Mouse (Mus musculus): ENCODE data around the gene Slc27a4. TPM values are rescaled to one million over a fixed set of nuclear protein-coding genes. Genes with fewer than 3 reads are reported as not detected.

The Slc27a4 gene
- total and polyA plus RNA-seq, 3 experiments: 4.2 to 6.7 (median 5.5) TPM

GRCm38 (mm10) chr2:29817426-29818232, 15.2 kb downstream of the Slc27a4 start:
- H3K4me1 ChIP-seq (ENCODE audit: insufficient read depth, low read depth, low read length): peaks cover 30% of the 10 kb centered on the region
- TF ChIP-seq TAL1 (conservative IDR thresholded peaks at IDR 0.05; ENCODE audit: low read depth, low read length) (no peak), CTCF (IDR thresholded peaks at IDR 0.05; ENCODE audit: low read depth, low read length) (peak; percentile 96), POLR2AphosphoS5 (IDR thresholded peaks at IDR 0.05; ENCODE audit: insufficient replicate concordance, low read depth, low read length) (no peak), GATA2 (IDR thresholded peaks at IDR 0.05; ENCODE audit: borderline replicate concordance, low read depth, low read length) (no peak), GATA1 (IDR thresholded peaks at IDR 0.05; ENCODE audit: borderline replicate concordance, low read length) (no peak)
- ATAC-seq (ENCODE audit: extremely low read depth, insufficient number of reproducible peaks, low FRiP score, poor library complexity, severe bottlenecking): peak; percentile 22; the same call in 1 of the 2 replicates
- DNase-seq (ENCODE audit: low spot score): peak; percentile 65
- H3K9me3 ChIP-seq (replicated peaks): no peaks in the 10 kb centered on the region
- H3K4me3 ChIP-seq (ENCODE audit: low read depth, low read length): no peak overlapping the region
- H3K27me3 ChIP-seq (ENCODE audit: insufficient read depth, low read length): no peaks in the 10 kb centered on the region
- peaks cover 30% of the 10 kb centered on the region for H3K36me3 ChIP-seq (replicated peaks)

GRCm38 (mm10) chr2:29819363-29819762, 16.9 kb downstream of the Slc27a4 start:
- H3K9me3 ChIP-seq (replicated peaks): no peaks in the 10 kb centered on the region
- DNase-seq (ENCODE audit: low spot score) (no peak), ATAC-seq (ENCODE audit: extremely low read depth, insufficient number of reproducible peaks, low FRiP score, poor library complexity, severe bottlenecking) (no peak)
- no peak overlapping the region; the same call in 1 of the 2 replicates for H3K4me3 ChIP-seq (ENCODE audit: low read depth, low read length)
- peaks cover 30% of the 10 kb centered on the region for H3K4me1 ChIP-seq (ENCODE audit: insufficient read depth, low read depth, low read length)
- peaks cover 20% of the 10 kb centered on the region for H3K36me3 ChIP-seq (replicated peaks)
- TF ChIP-seq TAL1 (conservative IDR thresholded peaks at IDR 0.05; ENCODE audit: low read depth, low read length) (no peak), GATA2 (IDR thresholded peaks at IDR 0.05; ENCODE audit: borderline replicate concordance, low read depth, low read length) (no peak), GATA1 (IDR thresholded peaks at IDR 0.05; ENCODE audit: borderline replicate concordance, low read length) (no peak), CTCF (IDR thresholded peaks at IDR 0.05; ENCODE audit: low read depth, low read length) (no peak), POLR2AphosphoS5 (IDR thresholded peaks at IDR 0.05; ENCODE audit: insufficient replicate concordance, low read depth, low read length) (no peak)
- no peaks in the 10 kb centered on the region for H3K27me3 ChIP-seq (ENCODE audit: insufficient read depth, low read length)

GRCm38 (mm10) chr2:29820025-29820817, 17.8 kb downstream of the Slc27a4 start, which contains the start of gene Urm1:
TSS of gene Urm1 (plus strand) at chr2:29820075.
- no peak for TF ChIP-seq TAL1 (conservative IDR thresholded peaks at IDR 0.05; ENCODE audit: low read depth, low read length)
- TF ChIP-seq GATA1 (IDR thresholded peaks at IDR 0.05; ENCODE audit: borderline replicate concordance, low read length): no peak
- TF ChIP-seq POLR2AphosphoS5 (IDR thresholded peaks at IDR 0.05; ENCODE audit: insufficient replicate concordance, low read depth, low read length): no peak
- no peak for TF ChIP-seq CTCF (IDR thresholded peaks at IDR 0.05; ENCODE audit: low read depth, low read length)
- TF ChIP-seq GATA2 (IDR thresholded peaks at IDR 0.05; ENCODE audit: borderline replicate concordance, low read depth, low read length): no peak
- Histone ChIP-seq H3K27me3 (ENCODE audit: insufficient read depth, low read length) (no peaks in the 10 kb centered on the region), H3K4me3 (ENCODE audit: low read depth, low read length) (peak within 1 kb of the TSS; percentile 71), H3K9me3 (replicated peaks) (no peaks in the 10 kb centered on the region), H3K36me3 (replicated peaks) (peaks cover 14% of the 10 kb centered on the region), H3K4me1 (ENCODE audit: insufficient read depth, low read depth, low read length) (peaks cover 33% of the 10 kb centered on the region)
- peak; percentile 76 for DNase-seq (ENCODE audit: low spot score)
- no peak for ATAC-seq (ENCODE audit: extremely low read depth, insufficient number of reproducible peaks, low FRiP score, poor library complexity, severe bottlenecking)

- Histone ChIP-seq H3K27me3 (ENCODE audit: insufficient read depth, low read length) (no peaks in the 10 kb centered on the region), H3K36me3 (replicated peaks) (peaks cover 34% of the 10 kb centered on the region), H3K4me3 (ENCODE audit: low read depth, low read length) (peak overlapping the region; percentile 96), H3K9me3 (replicated peaks) (no peaks in the 10 kb centered on the region), H3K4me1 (ENCODE audit: insufficient read depth, low read depth, low read length) (peaks cover 32% of the 10 kb centered on the region)
- no peak for TF ChIP-seq CTCF (IDR thresholded peaks at IDR 0.05; ENCODE audit: low read depth, low read length)
- no peak for ATAC-seq (ENCODE audit: extremely low read depth, insufficient number of reproducible peaks, low FRiP score, poor library complexity, severe bottlenecking)
- DNase-seq (ENCODE audit: low spot score): no peak
These were observed 24.0 kb downstream of the Slc27a4 start for GRCm38 (mm10) chr2:29826318-29826925.

- ATAC-seq (ENCODE audit: extremely low read depth, insufficient number of reproducible peaks, low FRiP score, poor library complexity, severe bottlenecking): peak; percentile 99
- DNase-seq (ENCODE audit: low spot score): peak; percentile 92
- Histone ChIP-seq H3K9me3 (replicated peaks) (no peaks in the 10 kb centered on the region), H3K27me3 (ENCODE audit: insufficient read depth, low read length) (no peaks in the 10 kb centered on the region), H3K4me3 (ENCODE audit: low read depth, low read length) (peak overlapping the region; percentile 96), H3K36me3 (replicated peaks) (peaks cover 41% of the 10 kb centered on the region), H3K4me1 (ENCODE audit: insufficient read depth, low read depth, low read length) (peaks cover 32% of the 10 kb centered on the region)
- TF ChIP-seq TAL1 (conservative IDR thresholded peaks at IDR 0.05; ENCODE audit: low read depth, low read length) (no peak), CTCF (IDR thresholded peaks at IDR 0.05; ENCODE audit: low read depth, low read length) (no peak), POLR2AphosphoS5 (IDR thresholded peaks at IDR 0.05; ENCODE audit: insufficient replicate concordance, low read depth, low read length) (no peak), GATA1 (IDR thresholded peaks at IDR 0.05; ENCODE audit: borderline replicate concordance, low read length) (no peak), GATA2 (IDR thresholded peaks at IDR 0.05; ENCODE audit: borderline replicate concordance, low read depth, low read length) (no peak)
These were observed 24.7 kb downstream of the Slc27a4 start for GRCm38 (mm10) chr2:29826926-29827708.
